Mouse (Mus musculus) heart, postnatal 0 days (tissue): ENCODE data around the gene Taf10.

Source experiments
- CTCF ChIP-seq: IDR thresholded peaks from 2 replicates; pipeline ENCODE4 v1.5.1; 2016; ENCODE audit warnings: antibody characterized with exemption, control low read depth, low read depth
- EP300 ChIP-seq: IDR thresholded peaks from 2 replicates; pipeline ENCODE4 v1.6.1; 2016; ENCODE audit warnings: antibody characterized with exemption, low read depth

GRCm38 (mm10) chr7:105734826-105735225, 9.3 kb downstream of the Taf10 start:
- TF ChIP-seq CTCF: no peak
- TF ChIP-seq EP300: no peak
